Comparison of ENCODE assay signal across 13 mouse cellular contexts in the genomic region with DNA sequence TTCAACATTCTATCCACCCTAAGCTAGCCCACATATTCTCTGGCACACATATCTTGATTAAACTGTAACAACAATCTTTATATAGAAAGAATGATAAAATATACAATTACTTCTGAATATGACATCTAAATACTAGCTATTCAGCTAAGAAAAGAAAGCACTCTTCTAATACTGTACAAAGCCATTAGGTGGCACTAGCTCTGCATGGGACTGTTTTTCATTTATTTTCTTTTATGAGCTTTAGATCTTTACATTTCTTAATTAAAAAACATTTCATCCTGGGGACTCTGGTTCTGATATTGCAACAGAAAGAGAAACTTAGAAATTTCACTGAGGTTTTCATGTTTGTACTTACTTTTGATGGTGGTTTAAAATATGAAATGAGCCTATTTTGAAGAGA. TPM values are rescaled to one million over a fixed set of nuclear protein-coding genes. Genes with fewer than 3 reads are reported as not detected.
DNase-seq lines count a peak whose midpoint lies in the region; ATAC-seq and TF ChIP-seq lines count a peak whose summit lies in the region.
"Had no signal": no experiment of that assay in that cellular context is flagged by ENCODE, and none has a peak within 500 bp of the region (broad histone marks: within the 10 kb centered on the region; RNA-seq: fewer than 3 reads in every experiment).

No protein-coding gene starts in this region.

- POLR2A ChIA-PET in Patski (lab: Charles Lee): no interaction called here

- H3K27ac ChIP-seq in forebrain, embryonic 15.5 days (replicated peaks): no peak overlapping the region
- H3K27ac ChIP-seq in forebrain, embryonic 13.5 days: no peak overlapping the region
- no peak overlapping the region for H3K27ac ChIP-seq in layer of hippocampus, adult 2 months
- no peak overlapping the region for H3K27ac ChIP-seq in cerebellum, adult 2 months (ENCODE audit: insufficient read depth, low read length)
- H3K27ac ChIP-seq: forebrain, embryonic 12.5 days; liver, embryonic 14.5 days had no signal

- CTCF ChIA-PET in Patski (lab: Charles Lee): interaction anchor here (0.8 to 2.5 kb wide), 7 partner anchors 11 to 206 kb away, joined by 3 to 11 read pairs (median 9); a partner anchor contains a TSS

- TF ChIP-seq CTCF in layer of hippocampus, adult 2 months (conservative IDR thresholded peaks at IDR 0.05): peak; percentile 90
- TF ChIP-seq CTCF in Patski (IDR thresholded peaks at IDR 0.05): peak; percentile 53
- TF ChIP-seq CTCF in cerebellum, adult 2 months (IDR thresholded peaks at IDR 0.05; ENCODE audit: borderline replicate concordance, insufficient read depth, low read depth, low read length): no peak

- no peak overlapping the region for H3K9ac ChIP-seq in forebrain, embryonic 15.5 days (replicated peaks)
- H3K9ac ChIP-seq in forebrain, embryonic 13.5 days: no peak overlapping the region
- H3K9ac ChIP-seq: forebrain, embryonic 12.5 days; liver, embryonic 14.5 days had no signal

- H3K27me3 ChIP-seq in forebrain, embryonic 15.5 days: no peaks in the 10 kb centered on the region
- no peaks in the 10 kb centered on the region for H3K27me3 ChIP-seq in forebrain, embryonic 13.5 days
- peaks cover 6% of the 10 kb centered on the region for H3K27me3 ChIP-seq in Patski
- H3K27me3 ChIP-seq in cerebellum, adult 2 months (ENCODE audit: control insufficient read depth, insufficient read depth, low read length): no peaks in the 10 kb centered on the region
- H3K27me3 ChIP-seq: forebrain, embryonic 12.5 days had no signal

- no peaks in the 10 kb centered on the region for H3K4me1 ChIP-seq in forebrain, embryonic 15.5 days
- no peaks in the 10 kb centered on the region for H3K4me1 ChIP-seq in forebrain, embryonic 13.5 days
- no peaks in the 10 kb centered on the region for H3K4me1 ChIP-seq in cerebellum, adult 2 months (ENCODE audit: control insufficient read depth, insufficient read depth, low read length)

- no peaks in the 10 kb centered on the region for H3K36me3 ChIP-seq in forebrain, embryonic 15.5 days
- H3K36me3 ChIP-seq in forebrain, embryonic 13.5 days (ENCODE audit: poor library complexity, severe bottlenecking): no peaks in the 10 kb centered on the region
- H3K36me3 ChIP-seq: forebrain, embryonic 12.5 days had no signal

- H3K9me3 ChIP-seq in forebrain, embryonic 15.5 days: no peaks in the 10 kb centered on the region
- H3K9me3 ChIP-seq in forebrain, embryonic 13.5 days (replicated peaks): no peaks in the 10 kb centered on the region
- H3K9me3 ChIP-seq: forebrain, embryonic 12.5 days had no signal

- DNase-seq in layer of hippocampus, adult 2 months (ENCODE audit: low spot score in 2 of 2): no peak
- no peak for DNase-seq in layer of hippocampus, postnatal 10 days (ENCODE audit: low spot score in 2 of 2)
- DNase-seq in 3T3-L1 (ENCODE audit: low read depth, low spot score): peak; percentile 58
- no peak for DNase-seq in Patski (ENCODE audit: low read depth, low spot score)
- DNase-seq in cerebellum, adult 2 months: no peak
- no peak for DNase-seq in ovary, adult 18-20 months (ENCODE audit: low spot score)
- DNase-seq: heart, adult 18-20 months; kidney, postnatal 25 days had no signal

- ATAC-seq in forebrain, embryonic 15.5 days (replicated peaks): 0 out of 2 replicates have a peak, but pooled peaks have one; percentile 58
- no peak for ATAC-seq in forebrain, embryonic 13.5 days
- ATAC-seq in Patski: no peak

- TF ChIP-seq POLR2A in cerebellum, adult 2 months (IDR thresholded peaks at IDR 0.05; ENCODE audit: borderline replicate concordance, insufficient read depth, low read length): no peak

- in situ Hi-C loops in Patski (cut with MboI; ENCODE audit: low pct_unique_long_range_greater_than_20kb): loop anchor here (25.0 kb wide), 1 partner anchor 856 kb away; no protein-coding TSS in a partner anchor

- no peak overlapping the region for H3K4me2 ChIP-seq in forebrain, embryonic 15.5 days (replicated peaks)
- no peak overlapping the region for H3K4me2 ChIP-seq in forebrain, embryonic 13.5 days
- H3K4me2 ChIP-seq: forebrain, embryonic 12.5 days had no signal

- no peak overlapping the region for H3K4me3 ChIP-seq in forebrain, embryonic 15.5 days
- no peak overlapping the region for H3K4me3 ChIP-seq in forebrain, embryonic 13.5 days
- H3K4me3 ChIP-seq in layer of hippocampus, adult 2 months: no peak overlapping the region
- no peak overlapping the region for H3K4me3 ChIP-seq in cerebellum, adult 2 months (replicated peaks; ENCODE audit: insufficient read depth, low read depth, low read length)
- H3K4me3 ChIP-seq: forebrain, embryonic 12.5 days had no signal

RNA-seq across cellular contexts. Expression of a gene that starts 13.4 kb away (rescaled TPM):
- polyA plus RNA-seq in forebrain, embryonic 15.5 days (2015; fragmentation: Nextera tagmentation; extraction: Ambion mirVana): 1.7 and 2.4 TPM in 2 replicates
- 3.6 and 4.4 TPM in 2 replicates for polyA plus RNA-seq in forebrain, embryonic 13.5 days (2015; fragmentation: Nextera tagmentation; extraction: Ambion mirVana)
- 1 to 10 TPM; 3.9 to 4.0 TPM for total RNA-seq in layer of hippocampus, adult 2 months (2021)
- 1 to 10 TPM; 1.6 to 2.9 TPM for total RNA-seq in layer of hippocampus, postnatal 10 days (2021)
- polyA plus RNA-seq in Patski (2021): 17.5 TPM
- 2.0 and 2.5 TPM in 2 replicates for polyA plus RNA-seq in cerebellum, adult 2 months (2012; rRNA removed)

RNA-seq across cellular contexts. Expression of a gene that starts 42.0 kb away (rescaled TPM):
- polyA plus RNA-seq in forebrain, embryonic 15.5 days (2015; fragmentation: Nextera tagmentation; extraction: Ambion mirVana): 0.09 and 0.10 TPM in 2 replicates
- 0.06 and 0.10 TPM in 2 replicates for polyA plus RNA-seq in forebrain, embryonic 13.5 days (2015; fragmentation: Nextera tagmentation; extraction: Ambion mirVana)
- total RNA-seq in layer of hippocampus, adult 2 months (2021): not detected
- under 1 TPM in 1 of 2 experiments, not detected in 1; 0.18 TPM for total RNA-seq in layer of hippocampus, postnatal 10 days (2021)
- polyA plus RNA-seq in Patski (2021): not detected
- polyA plus RNA-seq in cerebellum, adult 2 months (2012; rRNA removed): 0.03 and 0.10 TPM in 2 replicates
- total RNA-seq: hematopoietic stem cell, adult 5-6 weeks had no signal

RNA-seq across cellular contexts. Expression of a gene that starts 51.4 kb away (rescaled TPM):
- polyA plus RNA-seq in forebrain, embryonic 15.5 days (2015; fragmentation: Nextera tagmentation; extraction: Ambion mirVana): 0.57 and 0.61 TPM in 2 replicates
- 0.66 and 0.91 TPM in 2 replicates for polyA plus RNA-seq in forebrain, embryonic 13.5 days (2015; fragmentation: Nextera tagmentation; extraction: Ambion mirVana)
- total RNA-seq in layer of hippocampus, adult 2 months (2021): under 1 TPM; 0.13 to 0.42 TPM
- under 1 TPM; 0.65 to 0.71 TPM for total RNA-seq in layer of hippocampus, postnatal 10 days (2021)
- 19.8 TPM for polyA plus RNA-seq in Patski (2021)
- polyA plus RNA-seq in cerebellum, adult 2 months (2012; rRNA removed): 0.25 and 0.29 TPM in 2 replicates

Comparison
In these comparisons a context has a peak if more than half of its experiments do, and no peak if none do; other contexts are left out.
1. RNA of a gene that starts 51.4 kb away (polyA plus RNA-seq): 19.8 TPM in Patski (single experiment); 0.66 to 0.91 TPM in forebrain, embryonic 13.5 days, 0.57 to 0.61 TPM in forebrain, embryonic 15.5 days and 0.25 to 0.29 TPM in cerebellum, adult 2 months; every median in the first group is over 10 times any median in the second.